Mouse (Mus musculus): Measurements from ENCODE around the gene Uevld.

GRCm38 (mm10) chr7:46957831-46958691 is at the start of gene Uevld:
- TF ChIP-seq CTCF (IDR thresholded peaks at IDR 0.05; ENCODE audit: low read depth, low read length): no peak
- no peak for TF ChIP-seq POLR2A (IDR thresholded peaks at IDR 0.05; ENCODE audit: extremely low read depth, insufficient read depth, low read length)

Measured in liver, adult 2 months (tissue).